In the genomic region with DNA sequence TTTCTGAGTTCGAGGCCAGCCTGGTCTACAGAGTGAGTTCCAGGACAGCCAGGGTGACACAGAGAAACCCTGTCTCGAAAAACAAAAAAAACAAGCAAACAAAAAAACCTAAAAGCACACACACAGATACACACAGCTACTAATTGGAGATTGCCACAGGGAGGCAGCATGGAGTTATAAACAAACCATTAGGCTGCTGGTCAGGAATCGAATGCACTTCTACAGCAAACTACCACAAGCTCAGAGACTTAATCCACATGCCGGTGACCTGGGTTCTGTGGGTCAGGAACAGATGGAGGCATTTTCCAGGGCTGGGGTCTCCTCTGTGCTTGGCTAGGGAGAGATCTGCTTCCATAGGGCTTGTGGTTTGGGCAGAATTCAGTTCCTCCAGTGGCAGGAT, we compare ENCODE assay signal across 7 mouse cellular contexts. TPM values are rescaled to one million over a fixed set of nuclear protein-coding genes. Genes with fewer than 3 reads are reported as not detected.
DNase-seq lines count a peak whose midpoint lies in the region; ATAC-seq and TF ChIP-seq lines count a peak whose summit lies in the region.

No protein-coding gene starts in this region.

- no peak overlapping the region for H3K4me3 ChIP-seq in kidney, adult 2 months (ENCODE audit: insufficient read depth, low read depth, low read length)
- H3K4me3 ChIP-seq in kidney, embryonic 16.5 days (ENCODE audit: low read length) = no peak overlapping the region

- TF ChIP-seq POLR2A in kidney, adult 2 months (IDR thresholded peaks at IDR 0.05; ENCODE audit: low read depth, low read length) = no peak

- H3K27me3 ChIP-seq in kidney, adult 2 months (replicated peaks; ENCODE audit: control insufficient read depth, insufficient read depth, low read length) = no peaks in the 10 kb centered on the region
- no peaks in the 10 kb centered on the region for H3K27me3 ChIP-seq in kidney, embryonic 16.5 days (ENCODE audit: insufficient read depth, low read length)

- DNase-seq in kidney, adult 2 months = peak; percentile 61
- DNase-seq in ES-CJ7 (ENCODE audit: low read depth, low spot score) (peak; percentile 50), ZHBTc4 (ENCODE audit: low read depth, low spot score) (peak; percentile 48)
- peak; percentile 38 to 55 for DNase-seq in layer of hippocampus, adult 8-10 months (ENCODE audit: low spot score in 2 of 2)
- DNase-seq in spleen, postnatal 36 days (ENCODE audit: low spot score in 2 of 2) = no peak

- H3K4me1 ChIP-seq in kidney, adult 2 months (ENCODE audit: control insufficient read depth, insufficient read depth, low read length) = no peaks in the 10 kb centered on the region
- no peaks in the 10 kb centered on the region for H3K4me1 ChIP-seq in kidney, embryonic 16.5 days (ENCODE audit: insufficient read depth, low read length)

- H3K9ac ChIP-seq in kidney, embryonic 16.5 days (replicated peaks; ENCODE audit: low read length) = no peak overlapping the region

- H3K27ac ChIP-seq in kidney, adult 2 months (ENCODE audit: insufficient read depth, low read depth, low read length) = no peak overlapping the region
- H3K27ac ChIP-seq in kidney, embryonic 16.5 days (ENCODE audit: low read length) = no peak overlapping the region

- TF ChIP-seq CTCF in kidney, adult 2 months (conservative IDR thresholded peaks at IDR 0.05; ENCODE audit: insufficient read depth, insufficient read length, low read depth, low read length) = peak; percentile 14; the same call in 1 of the 2 replicates

- H3K4me2 ChIP-seq in kidney, embryonic 16.5 days (replicated peaks; ENCODE audit: low read depth, low read length) = no peak overlapping the region

- 24% methylated on average over 4 of the region's 4 CpGs for WGBS in kidney, adult 2 months
- 46% methylated on average over 4 of the region's 4 CpGs for WGBS in kidney, embryonic 16.5 days

- no peak for ATAC-seq in kidney, embryonic 16.5 days (ENCODE audit: low FRiP score, low TSS enrichment)
- ATAC-seq in activated CD4-positive, CD25-positive, alpha-beta regulatory T cell, adult 4 months = no peak

- no peaks in the 10 kb centered on the region for H3K9me3 ChIP-seq in kidney, embryonic 16.5 days (ENCODE audit: low read length)

- no peaks in the 10 kb centered on the region for H3K36me3 ChIP-seq in kidney, adult 2 months (ENCODE audit: control insufficient read depth, insufficient read depth, low read length)
- no peaks in the 10 kb centered on the region for H3K36me3 ChIP-seq in kidney, embryonic 16.5 days (ENCODE audit: insufficient read depth, low read length)

RNA-seq across cellular contexts. Expression of a gene that starts 17.6 kb away (rescaled TPM):
- polyA plus RNA-seq in kidney, adult 2 months (2012; rRNA removed) = 28.1 and 30.0 TPM in 2 replicates
- polyA plus RNA-seq in kidney, embryonic 16.5 days (2015; fragmentation: Nextera tagmentation; extraction: Ambion mirVana) = 38.0 and 46.7 TPM in 2 replicates
- total RNA-seq in layer of hippocampus, adult 8-10 months (2022) = 10 to 100 TPM; 76.4 to 92.0 (median 84.9) TPM
- polyA plus RNA-seq in activated CD4-positive, CD25-positive, alpha-beta regulatory T cell, adult 4 months (2017; shearing (Covaris generic)) = 1 to 10 TPM; 6.9 to 8.5 TPM

Comparison
In these comparisons a context has a peak if more than half of its experiments do, and no peak if none do; other contexts are left out.
1. DNase-seq: peak in kidney, adult 2 months (single experiment), ES-CJ7 (single experiment), ZHBTc4 (single experiment) and layer of hippocampus, adult 8-10 months (2 of 2); none in spleen, postnatal 36 days (0 of 2).